Mouse (Mus musculus) 416B (cell line): ENCODE data around the gene Gm5269.

Experiments used
- DNase-seq: peaks from one replicate; pipeline ENCODE4 v3.0.0; 2011; ENCODE audit warnings: low read depth

Gene Gm5269

GRCm38 (mm10) chr1:45881228-45881832 is 8.7 kb downstream of the Gm5269 start:
- peak; percentile 21 for DNase-seq

GRCm38 (mm10) chr1:45877463-45877862 is 12.6 kb downstream of the Gm5269 start:
- DNase-seq, result no peak

GRCm38 (mm10) chr1:45876450-45877198 is 13.4 kb downstream of the Gm5269 start:
- no peak for DNase-seq

GRCm38 (mm10) chr1:45875640-45876039 is 14.4 kb downstream of the Gm5269 start:
- DNase-seq, result no peak

- peak; percentile 60 for DNase-seq
Measured at GRCm38 (mm10) chr1:45873250-45873649, 16.8 kb downstream of the Gm5269 start.

GRCm38 (mm10) chr1:45868479-45869137 is 21.5 kb downstream of the Gm5269 start:
- peak; percentile 55 for DNase-seq

GRCm38 (mm10) chr1:45868050-45868449 is 22.0 kb downstream of the Gm5269 start:
- DNase-seq, result no peak

- no peak for DNase-seq
Measured at GRCm38 (mm10) chr1:45866288-45867018, 23.6 kb downstream of the Gm5269 start.

GRCm38 (mm10) chr1:45865727-45866126 is 24.3 kb downstream of the Gm5269 start:
- DNase-seq, result no peak

GRCm38 (mm10) chr1:45865316-45865715 is 24.8 kb downstream of the Gm5269 start:
- no peak for DNase-seq

GRCm38 (mm10) chr1:45864564-45865014 is 25.5 kb downstream of the Gm5269 start:
- no peak for DNase-seq

- no peak for DNase-seq
Measured at GRCm38 (mm10) chr1:45863641-45864040, 26.4 kb downstream of the Gm5269 start.

GRCm38 (mm10) chr1:45861162-45861561 is 28.9 kb downstream of the Gm5269 start:
- no peak for DNase-seq

GRCm38 (mm10) chr1:45860349-45860748 is 29.7 kb downstream of the Gm5269 start:
- DNase-seq, result peak; percentile 57

GRCm38 (mm10) chr1:45858038-45858437 is 32.0 kb downstream of the Gm5269 start:
- DNase-seq, result no peak

- no peak for DNase-seq
Measured at GRCm38 (mm10) chr1:45845466-45845865, 44.6 kb downstream of the Gm5269 start.
